In genomic region chr1:179667450-179667849, GRCm38 (mm10) we compare ENCODE assay signal across 8 mouse cellular contexts. TPM values are rescaled to one million over a fixed set of nuclear protein-coding genes. Genes with fewer than 3 reads are reported as not detected.
DNase-seq lines count a peak whose midpoint lies in the region; ATAC-seq and TF ChIP-seq lines count a peak whose summit lies in the region.

No protein-coding gene starts in this region.

- no peak for TF ChIP-seq POLR2A in lung, adult 2 months (IDR thresholded peaks at IDR 0.05; ENCODE audit: borderline replicate concordance, extremely low read depth, low read depth, low read length)

- H3K36me3 ChIP-seq in embryonic facial prominence, embryonic 13.5 days = 0 out of 2 replicates have a peak, but pooled peaks cover 13% of the 10 kb centered on the region
- H3K36me3 ChIP-seq in intestine, embryonic 16.5 days (ENCODE audit: control insufficient read depth, insufficient read depth, low read length) = no peaks in the 10 kb centered on the region
- H3K36me3 ChIP-seq in neural tube, embryonic 14.5 days (ENCODE audit: control insufficient read depth, insufficient read depth, low read length) = 0 out of 2 replicates have a peak, but pooled peaks cover under 1% of the 10 kb centered on the region

- no peaks in the 10 kb centered on the region for H3K9me3 ChIP-seq in embryonic facial prominence, embryonic 13.5 days
- H3K9me3 ChIP-seq in intestine, embryonic 16.5 days (ENCODE audit: control insufficient read depth, low read length) = no peaks in the 10 kb centered on the region
- no peaks in the 10 kb centered on the region for H3K9me3 ChIP-seq in neural tube, embryonic 14.5 days (ENCODE audit: control insufficient read depth, low read length)

- H3K4me3 ChIP-seq in lung, adult 2 months (replicated peaks; ENCODE audit: extremely low read depth, low read depth, low read length) = peak overlapping the region; percentile 71
- H3K4me3 ChIP-seq in embryonic facial prominence, embryonic 13.5 days = peak overlapping the region; percentile 80
- H3K4me3 ChIP-seq in intestine, embryonic 16.5 days (ENCODE audit: low read length) = peak overlapping the region; percentile 93
- H3K4me3 ChIP-seq in neural tube, embryonic 14.5 days (ENCODE audit: low read depth, low read length) = peak overlapping the region; percentile 88

- TF ChIP-seq CTCF in lung, adult 2 months (IDR thresholded peaks at IDR 0.05; ENCODE audit: insufficient read depth, low read length) = no peak

- 0 out of 2 replicates have a peak, but pooled peaks cover 2% of the 10 kb centered on the region for H3K4me1 ChIP-seq in lung, adult 2 months (ENCODE audit: control insufficient read depth, insufficient read depth, low read length)
- H3K4me1 ChIP-seq in embryonic facial prominence, embryonic 13.5 days = peaks cover 12% of the 10 kb centered on the region
- peaks cover 6% of the 10 kb centered on the region for H3K4me1 ChIP-seq in intestine, embryonic 16.5 days (ENCODE audit: control insufficient read depth, insufficient read depth, low read length)
- H3K4me1 ChIP-seq in neural tube, embryonic 14.5 days (ENCODE audit: control insufficient read depth, insufficient read depth, low read length) = peaks cover 8% of the 10 kb centered on the region

- H3K9ac ChIP-seq in embryonic facial prominence, embryonic 13.5 days = peak overlapping the region; percentile 90
- H3K9ac ChIP-seq in intestine, embryonic 16.5 days (ENCODE audit: low read depth, low read length) = peak overlapping the region; percentile 91
- peak overlapping the region; percentile 86 for H3K9ac ChIP-seq in neural tube, embryonic 14.5 days (replicated peaks; ENCODE audit: low read depth, low read length)

- peak overlapping the region; percentile 72 for H3K4me2 ChIP-seq in embryonic facial prominence, embryonic 13.5 days
- H3K4me2 ChIP-seq in intestine, embryonic 16.5 days (ENCODE audit: low read depth, low read length) = peak overlapping the region; percentile 80
- H3K4me2 ChIP-seq in neural tube, embryonic 14.5 days (ENCODE audit: low read depth, low read length) = peak overlapping the region; percentile 72

- WGBS in lung, adult 2 months = 17% methylated on average over 7 of the region's 7 CpGs
- WGBS in embryonic facial prominence, embryonic 13.5 days = 2% methylated on average over 7 of the region's 7 CpGs
- WGBS in intestine, embryonic 16.5 days = 14% methylated on average over 7 of the region's 7 CpGs
- under 1% methylated on average over 7 of the region's 7 CpGs for WGBS in neural tube, embryonic 14.5 days

- no peak for ATAC-seq in embryonic facial prominence, embryonic 13.5 days (ENCODE audit: insufficient number of reproducible peaks, insufficient read depth, low FRiP score, low TSS enrichment, low read depth)
- 0 out of 2 replicates have a peak, but pooled peaks have one; percentile 3 for ATAC-seq in intestine, embryonic 16.5 days
- ATAC-seq in neural tube, embryonic 14.5 days (ENCODE audit: low read depth) = peak; percentile 13; the same call in 1 of the 2 replicates
- no peak for ATAC-seq in cerebellum, adult (ENCODE audit: insufficient number of reproducible peaks, low FRiP score, low TSS enrichment)

- no peaks in the 10 kb centered on the region for H3K27me3 ChIP-seq in embryonic facial prominence, embryonic 13.5 days
- H3K27me3 ChIP-seq in intestine, embryonic 16.5 days (replicated peaks; ENCODE audit: control insufficient read depth, insufficient read depth, low read length) = no peaks in the 10 kb centered on the region
- H3K27me3 ChIP-seq in neural tube, embryonic 14.5 days (ENCODE audit: control insufficient read depth, insufficient read depth, low read length) = no peaks in the 10 kb centered on the region

- H3K27ac ChIP-seq in embryonic facial prominence, embryonic 13.5 days = peak overlapping the region; percentile 78
- H3K27ac ChIP-seq in intestine, embryonic 16.5 days (ENCODE audit: low read length) = no peak overlapping the region; the same call in 1 of the 2 replicates
- H3K27ac ChIP-seq in neural tube, embryonic 14.5 days (ENCODE audit: low read depth, low read length) = peak overlapping the region; percentile 83

- DNase-seq in lung, adult 2 months = no peak
- no peak for DNase-seq in lung, adult 18-20 months
- no peak for DNase-seq in urinary bladder, postnatal 4 days (ENCODE audit: low spot score in 2 of 2)
- no peak for DNase-seq in cerebellum, postnatal 36 days

RNA-seq across cellular contexts. Expression of gene Sccpdh, which starts 0.6 kb away (rescaled TPM):
- polyA plus RNA-seq in lung, adult 2 months (2012; rRNA removed) = 4.9 and 8.8 TPM in 2 replicates
- polyA plus RNA-seq in embryonic facial prominence, embryonic 13.5 days (2015; fragmentation: Nextera tagmentation; extraction: Ambion mirVana) = 64.1 and 67.0 TPM in 2 replicates
- polyA plus RNA-seq in intestine, embryonic 16.5 days (2015; fragmentation: Nextera tagmentation; extraction: Ambion mirVana) = 47.1 and 49.8 TPM in 2 replicates
- polyA plus RNA-seq in neural tube, embryonic 14.5 days (2014; fragmentation: Nextera tagmentation; extraction: Ambion mirVana) = 184 and 186 TPM in 2 replicates

Comparison
In these comparisons a context has a peak if more than half of its experiments do, and no peak if none do; other contexts are left out.
1. ATAC-seq: peak in intestine, embryonic 16.5 days (single experiment) and neural tube, embryonic 14.5 days (single experiment); none in embryonic facial prominence, embryonic 13.5 days (single experiment) and cerebellum, adult (single experiment).
2. Peak in every context shown above with its lines, with median percentiles within 50 percentile points of each other: H3K4me3 ChIP-seq, H3K4me2 ChIP-seq and H3K9ac ChIP-seq.